Mouse (Mus musculus) hindbrain, embryonic 11.5 days (tissue): ENCODE results near the gene Lrrc38. TPM values are rescaled to one million over a fixed set of nuclear protein-coding genes. Genes with fewer than 3 reads are reported as not detected.
"Not testable (repeated sequence)": the region's sequence is repeated elsewhere in the genome, so short reads cannot be mapped to it uniquely, and the experiment has no call there.

ENCODE experiments used
- ATAC-seq: fragments of 200-750 bp; cut with Nextera tagmentation; 2 replicates; pipeline ENCODE4 v1.8.0; 2017; ENCODE audit warnings: mild to moderate bottlenecking, moderate TSS enrichment, moderate library complexity; ENCODE audit not compliant: low FRiP score
- DNase-seq: peaks from one replicate; pipeline ENCODE4 v3.0.0-alpha.2; 2015; ENCODE audit warnings: low spot score
- H3K27ac ChIP-seq: fragments of 300-500 bp; sonication (generic); 2 replicates; pipeline ENCODE4 v1.5.1; 2014; ENCODE audit warnings: mild to moderate bottlenecking, low read depth, low read length
- H3K27me3 ChIP-seq: fragments of 300-500 bp; sonication (generic); 2 replicates; pipeline ENCODE4 v1.6.1; 2014; ENCODE audit warnings: mild to moderate bottlenecking, low read length, moderate library complexity, mixed read lengths; ENCODE audit not compliant: control insufficient read depth, insufficient read depth
- H3K36me3 ChIP-seq: fragments of 300-500 bp; sonication (generic); 2 replicates; pipeline ENCODE4 v1.6.1; 2014; ENCODE audit warnings: mild to moderate bottlenecking, low read length, moderate library complexity, mixed read lengths; ENCODE audit not compliant: control insufficient read depth, insufficient read depth
- H3K4me1 ChIP-seq: fragments of 300-500 bp; sonication (generic); replicated peaks from 2 replicates; pipeline ENCODE4 v1.6.1; 2014; ENCODE audit warnings: low read length, mixed read lengths; ENCODE audit not compliant: control insufficient read depth, insufficient read depth
- H3K4me2 ChIP-seq: fragments of 300-500 bp; sonication (generic); replicated peaks from 2 replicates; pipeline ENCODE4 v1.6.1; 2014; ENCODE audit warnings: mild to moderate bottlenecking, low read depth, low read length
- H3K4me3 ChIP-seq: fragments of 300-500 bp; sonication (generic); 2 replicates; pipeline ENCODE4 v1.5.1; 2014; ENCODE audit warnings: low read depth, low read length
- H3K9ac ChIP-seq: fragments of 300-500 bp; sonication (generic); 2 replicates; pipeline ENCODE4 v1.6.1; 2014; ENCODE audit warnings: low read depth, low read length
- H3K9me3 ChIP-seq: fragments of 300-500 bp; sonication (generic); 2 replicates; pipeline ENCODE4 v1.6.1; 2016; ENCODE audit warnings: low read length; ENCODE audit not compliant: control insufficient read depth
- whole genome bisulfite sequencing: fragments of 180-500 bp; shearing (Covaris S2); extraction: QIAGEN DNeasy Blood & Tissue Kit; methylation state at CpG from one replicate; pipeline ENCODE4 v1.1.7; 2014; 5-methylcytosine and 5-hydroxymethylcytosine counted together
- polyA plus RNA-seq: library from polyadenylated mRNA; unstranded; fragments of >200 nt; fragmentation: Nextera tagmentation; extraction: Ambion mirVana; gene quantifications from 2 replicates; pipeline ENCODE4 v1.2.1, GENCODE M21; 2014

The Lrrc38 gene
- polyA plus RNA-seq, 1 experiment from 2014 or later, result 0.51 TPM

- Histone ChIP-seq H3K4me3 (no peak overlapping the region), H3K9me3 (no peaks in the 10 kb centered on the region), H3K27me3 (no peaks in the 10 kb centered on the region), H3K27ac (no peak overlapping the region), H3K4me2 (no peak overlapping the region), H3K9ac (no peak overlapping the region), H3K4me1 (no peaks in the 10 kb centered on the region), H3K36me3 (no peaks in the 10 kb centered on the region)
- ATAC-seq (no peak), DNase-seq (no peak)
- WGBS, result 53% methylated on average over 2 of the region's 2 CpGs
Measured at GRCm38 (mm10) chr4:143336096-143336495, 13.5 kb upstream of the Lrrc38 start.

GRCm38 (mm10) chr4:143339808-143340207 is 9.7 kb upstream of the Lrrc38 start:
- H3K27ac ChIP-seq, result no peak overlapping the region
- no peak overlapping the region for H3K4me3 ChIP-seq
- no peak overlapping the region for H3K4me2 ChIP-seq
- WGBS, result 84% methylated on average over 13 of the region's 13 CpGs
- ATAC-seq, result no peak
- H3K9ac ChIP-seq, result no peak overlapping the region
- H3K27me3 ChIP-seq, result no peaks in the 10 kb centered on the region
- DNase-seq, result no peak
- no peaks in the 10 kb centered on the region for H3K4me1 ChIP-seq
- H3K36me3 ChIP-seq, result no peaks in the 10 kb centered on the region
- H3K9me3 ChIP-seq, result no peaks in the 10 kb centered on the region

- H3K4me3 ChIP-seq, result no peak overlapping the region
- H3K27ac ChIP-seq, result no peak overlapping the region
- H3K27me3 ChIP-seq, result no peaks in the 10 kb centered on the region
- no peaks in the 10 kb centered on the region for H3K9me3 ChIP-seq
- no peaks in the 10 kb centered on the region for H3K4me1 ChIP-seq
- no peak for DNase-seq
- no peak for ATAC-seq
- H3K36me3 ChIP-seq, result no peaks in the 10 kb centered on the region
- no peak overlapping the region for H3K4me2 ChIP-seq
- WGBS, result 84% methylated on average over 7 of the region's 7 CpGs
- H3K9ac ChIP-seq, result no peak overlapping the region
Measured at GRCm38 (mm10) chr4:143341470-143341869, 8.1 kb upstream of the Lrrc38 start.

- 88% methylated on average over 5 of the region's 5 CpGs for WGBS
- not testable (repeated sequence) for H3K36me3 ChIP-seq, H3K9ac ChIP-seq, H3K4me3 ChIP-seq, H3K4me1 ChIP-seq, H3K27ac ChIP-seq, H3K4me2 ChIP-seq, DNase-seq, H3K9me3 ChIP-seq, ATAC-seq
- peaks cover 24% of the 10 kb centered on the region for H3K27me3 ChIP-seq
Measured at GRCm38 (mm10) chr4:143345491-143345890, 4.1 kb upstream of the Lrrc38 start.

- no peak for DNase-seq
- Histone ChIP-seq H3K4me2 (no peak overlapping the region), H3K27ac (no peak overlapping the region), H3K4me1 (0 out of 2 replicates have a peak, but pooled peaks cover 4% of the 10 kb centered on the region), H3K9me3 (no peaks in the 10 kb centered on the region), H3K9ac (no peak overlapping the region), H3K27me3 (peaks cover 38% of the 10 kb centered on the region), H3K36me3 (no peaks in the 10 kb centered on the region), H3K4me3 (no peak overlapping the region)
- WGBS, result 22% methylated on average over 5 of the region's 5 CpGs
- ATAC-seq, result no peak
Measured at GRCm38 (mm10) chr4:143348678-143349077, 879 bp upstream of the Lrrc38 start.

GRCm38 (mm10) chr4:143350047-143351015 is 774 bp downstream of the Lrrc38 start:
- DNase-seq, result peak; percentile 46
- H3K4me1 ChIP-seq, result 0 out of 2 replicates have a peak, but pooled peaks cover 4% of the 10 kb centered on the region
- H3K27ac ChIP-seq, result no peak overlapping the region
- peak overlapping the region; percentile 51 for H3K9ac ChIP-seq
- ATAC-seq, result peak; percentile 52
- no peaks in the 10 kb centered on the region for H3K9me3 ChIP-seq
- peak overlapping the region; percentile 96 for H3K4me2 ChIP-seq
- peaks cover 38% of the 10 kb centered on the region for H3K27me3 ChIP-seq
- WGBS, result 3% methylated on average over 64 of the region's 72 CpGs
- no peaks in the 10 kb centered on the region for H3K36me3 ChIP-seq
- H3K4me3 ChIP-seq, result peak overlapping the region; percentile 51

GRCm38 (mm10) chr4:143352301-143352700 is 2.7 kb downstream of the Lrrc38 start:
- Histone ChIP-seq H3K36me3 (no peaks in the 10 kb centered on the region), H3K27ac (no peak overlapping the region), H3K4me1 (0 out of 2 replicates have a peak, but pooled peaks cover 4% of the 10 kb centered on the region), H3K9ac (no peak overlapping the region), H3K4me3 (no peak overlapping the region), H3K9me3 (no peaks in the 10 kb centered on the region), H3K27me3 (peaks cover 38% of the 10 kb centered on the region), H3K4me2 (no peak overlapping the region)
- ATAC-seq (no peak), DNase-seq (no peak)
- 80% methylated on average over 4 of the region's 4 CpGs for WGBS

- Histone ChIP-seq H3K9me3 (no peaks in the 10 kb centered on the region), H3K4me3 (no peak overlapping the region), H3K4me1 (no peaks in the 10 kb centered on the region), H3K36me3 (no peaks in the 10 kb centered on the region), H3K9ac (no peak overlapping the region), H3K27ac (no peak overlapping the region), H3K4me2 (no peak overlapping the region), H3K27me3 (no peaks in the 10 kb centered on the region)
- ATAC-seq (no peak; the same call in 1 of the 2 replicates), DNase-seq (no peak)
- WGBS, result 69% methylated on average over 10 of the region's 10 CpGs
Measured at GRCm38 (mm10) chr4:143361520-143361919, 12.0 kb downstream of the Lrrc38 start.
